Mouse (Mus musculus) brain, embryonic 14.5 days (tissue): ENCODE results near the gene Efl1.

Source experiments
- CTCF ChIP-seq: fragments of 200-500 bp; IDR thresholded peaks from 2 replicates; pipeline ENCODE4 v1.5.1; 2012; ENCODE audit warnings: inconsistent platforms, mild to moderate bottlenecking, moderate library complexity, borderline replicate concordance; ENCODE audit not compliant: insufficient read depth, insufficient read length; ENCODE audit errors: extremely low read depth
- POLR2A ChIP-seq: fragments of 200-500 bp; IDR thresholded peaks from 2 replicates; pipeline ENCODE4 v1.6.1; 2012; ENCODE audit warnings: mild to moderate bottlenecking, inconsistent platforms, borderline replicate concordance; ENCODE audit not compliant: poor library complexity, insufficient read depth, insufficient read length, severe bottlenecking; ENCODE audit errors: extremely low read depth

GRCm38 (mm10) chr7:82724491-82724890 is 76.1 kb downstream of the Efl1 start:
- TF ChIP-seq CTCF (no peak), POLR2A (no peak)
